Mouse (Mus musculus): Measurements from ENCODE around the gene Cracr2b.

DNA sequence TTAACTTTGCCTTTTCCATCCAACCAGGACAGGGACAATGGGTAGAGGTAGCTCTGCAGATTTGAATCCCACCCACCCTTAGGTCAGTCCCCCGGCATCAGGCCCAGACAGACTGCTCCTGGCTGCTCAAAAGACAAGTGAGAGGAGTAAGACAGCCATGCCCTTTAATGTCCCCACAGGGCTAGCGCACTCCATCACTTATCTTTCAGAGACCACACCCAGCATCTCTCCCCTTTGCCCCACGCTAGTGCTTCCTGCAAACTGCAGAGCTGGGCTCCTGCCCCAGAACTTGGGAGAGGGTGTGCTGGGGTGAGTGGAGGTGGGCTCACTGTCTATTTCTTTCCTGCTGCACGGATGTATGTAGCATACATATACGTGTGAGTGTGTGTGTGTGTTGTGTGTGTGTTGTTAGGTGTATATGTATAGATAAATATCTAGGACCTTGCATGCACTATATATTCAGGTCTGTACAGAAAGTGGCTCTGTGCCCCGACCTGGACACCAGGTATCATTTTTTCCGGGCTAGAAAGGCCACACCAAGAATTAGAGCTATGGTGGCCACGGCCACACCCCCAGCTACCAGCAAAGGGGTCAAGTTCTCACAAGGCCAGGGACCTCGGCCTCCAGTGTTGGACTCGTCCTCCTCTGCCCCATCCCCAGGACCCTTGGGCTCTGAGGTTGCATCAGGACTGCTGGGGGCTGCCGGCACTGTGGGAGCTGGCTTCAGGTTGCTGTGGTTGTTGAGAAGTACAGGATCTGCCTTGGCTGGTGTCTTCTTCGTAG lies 33.8 kb upstream of the Cracr2b start:
- TF ChIP-seq POLR2A (IDR thresholded peaks at IDR 0.05; ENCODE audit: extremely low read depth, insufficient read depth, low read length) (no peak), CTCF (IDR thresholded peaks at IDR 0.05; ENCODE audit: low read depth, low read length) (no peak)
